Mouse (Mus musculus) erythroblast, embryonic 14.5 days (primary cell): Measurements from ENCODE around the gene Arel1. TPM values are rescaled to one million over a fixed set of nuclear protein-coding genes. Genes with fewer than 3 reads are reported as not detected.
A peak's percentile ranks its signal among the peaks of the same experiment; 100 is the strongest.

Experiments
- H3K27me3 ChIP-seq: 2 replicates; pipeline ENCODE4 v1.6.1; 2012; ENCODE audit warnings: inconsistent platforms; ENCODE audit not compliant: control insufficient read depth
- H3K36me3 ChIP-seq: 2 replicates; pipeline ENCODE4 v1.6.1; 2012; ENCODE audit warnings: mild to moderate bottlenecking, inconsistent platforms; ENCODE audit not compliant: control insufficient read depth
- H3K4me1 ChIP-seq: 2 replicates; pipeline ENCODE4 v1.6.1; 2012; ENCODE audit warnings: inconsistent platforms; ENCODE audit not compliant: control insufficient read depth
- H3K4me3 ChIP-seq: replicated peaks from 2 replicates; pipeline ENCODE3; 2012; ENCODE audit warnings: moderate library complexity, mild to moderate bottlenecking, inconsistent platforms
- H3K9me3 ChIP-seq: 2 replicates; pipeline ENCODE4 v1.6.1; 2012; ENCODE audit warnings: low read length, inconsistent platforms, mixed read lengths; ENCODE audit not compliant: control insufficient read depth
- GATA1 ChIP-seq: IDR thresholded peaks from 2 replicates; pipeline ENCODE4 v1.6.1; 2012; ENCODE audit warnings: low read length, inconsistent platforms, mixed read lengths
- TAL1 ChIP-seq: IDR thresholded peaks from 3 replicates; pipeline ENCODE4 v1.6.1; 2012; ENCODE audit warnings: low read length, inconsistent platforms, mixed read lengths
- polyA plus RNA-seq: library from polyadenylated mRNA; stranded (reverse); fragments of >175 nt; gene quantifications from 2 replicates; pipeline ENCODE4 v1.2.3, GENCODE M21; 2012

The Arel1 gene
- polyA plus RNA-seq, 1 experiment, result 0.78 TPM

DNA sequence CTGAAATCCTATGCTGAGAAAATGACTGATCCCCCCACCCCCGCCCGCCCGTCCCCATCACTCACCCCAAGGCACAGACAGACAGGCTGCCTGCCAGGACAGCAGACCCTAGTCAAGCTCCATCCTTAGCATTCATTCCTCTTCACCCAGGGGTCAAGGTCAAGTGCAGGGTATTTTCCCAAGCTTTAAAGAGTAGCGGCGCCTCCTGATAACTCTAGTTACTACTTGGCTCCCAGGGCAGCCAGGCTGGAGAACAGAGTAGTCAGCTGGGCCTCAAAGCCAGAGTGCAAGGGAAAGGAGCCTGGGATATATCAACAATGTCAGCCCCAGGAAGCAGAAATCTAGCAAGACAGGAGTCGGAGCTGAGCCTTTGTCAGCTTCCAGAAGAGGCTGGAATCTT lies 74.5 kb downstream of the Arel1 start:
- TF ChIP-seq TAL1, result no peak
- TF ChIP-seq GATA1, result no peak
- H3K36me3 ChIP-seq, result no peaks in the 10 kb centered on the region
- no peaks in the 10 kb centered on the region for H3K9me3 ChIP-seq
- no peak overlapping the region for H3K4me3 ChIP-seq
- peaks cover 4% of the 10 kb centered on the region; the same call in 1 of the 2 replicates for H3K27me3 ChIP-seq
- no peaks in the 10 kb centered on the region for H3K4me1 ChIP-seq

DNA sequence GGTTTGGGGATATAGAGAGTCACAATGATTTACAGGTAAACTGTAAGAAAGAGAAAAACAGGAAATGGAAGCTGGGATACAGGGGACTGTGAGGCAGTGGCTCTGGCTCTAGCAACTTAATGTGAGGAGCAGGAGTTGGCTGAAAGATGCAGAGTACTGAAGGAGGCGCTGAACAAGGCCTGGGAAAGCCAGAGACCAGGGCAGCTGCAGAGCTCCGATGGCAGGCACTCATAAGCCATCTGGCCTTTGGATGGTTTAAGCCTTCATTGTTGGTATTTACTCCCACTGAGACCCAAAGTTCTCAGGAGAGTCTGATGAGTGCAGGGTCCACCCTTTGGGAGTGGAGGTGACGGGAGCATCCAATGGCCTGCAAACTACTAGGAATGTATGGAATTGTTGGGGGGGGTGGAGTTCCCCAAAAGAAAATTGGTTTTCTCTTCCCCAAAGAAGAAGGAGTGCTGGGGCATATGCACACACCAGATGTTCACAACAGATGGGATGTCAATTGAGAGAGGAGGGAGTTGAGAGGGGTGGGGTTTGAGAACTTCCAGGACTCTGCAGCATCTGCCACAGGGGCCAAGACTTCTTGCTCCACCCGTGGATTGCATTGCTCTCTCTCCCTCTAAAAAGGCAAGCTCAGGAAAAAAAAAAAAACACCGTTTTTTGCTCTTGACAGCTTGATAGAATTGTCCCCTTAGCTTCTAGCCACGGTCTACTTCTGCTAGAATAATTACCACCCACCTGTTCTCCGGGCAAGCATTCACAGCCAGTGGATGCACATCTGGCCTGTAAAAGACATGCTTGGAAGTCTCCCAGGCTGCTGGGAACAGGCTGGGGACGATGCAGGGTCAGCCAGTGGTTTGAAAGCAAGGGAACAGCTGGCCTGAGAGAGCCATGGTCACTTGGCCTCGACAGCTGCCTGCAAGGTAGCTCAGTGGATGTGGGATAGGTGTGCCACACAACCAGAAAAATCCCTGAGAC lies 76.8 kb downstream of the Arel1 start:
- no peak overlapping the region for H3K4me3 ChIP-seq
- H3K4me1 ChIP-seq, result no peaks in the 10 kb centered on the region
- no peaks in the 10 kb centered on the region for H3K9me3 ChIP-seq
- no peaks in the 10 kb centered on the region for H3K36me3 ChIP-seq
- TF ChIP-seq GATA1, result no peak
- TF ChIP-seq TAL1, result no peak
- peaks cover 9% of the 10 kb centered on the region for H3K27me3 ChIP-seq

DNA sequence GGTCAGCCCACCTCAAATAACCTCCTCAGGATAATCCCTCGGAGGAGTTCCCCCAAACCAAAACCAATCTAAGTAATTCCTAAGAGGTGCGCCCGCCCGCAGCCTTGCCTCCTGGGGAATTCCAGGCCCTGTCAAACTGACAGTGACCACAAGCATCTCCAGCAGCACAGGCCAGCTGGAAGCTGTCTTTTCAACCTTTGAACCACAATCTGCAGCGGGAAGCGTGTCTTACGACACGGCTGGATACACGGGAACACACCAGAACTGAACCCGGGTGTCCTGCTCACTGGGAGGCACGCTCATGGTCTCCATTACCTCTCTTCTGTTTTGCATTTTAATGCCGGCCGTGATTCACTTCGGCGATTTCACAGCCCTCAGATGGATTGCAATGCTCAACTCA lies 80.4 kb downstream of the Arel1 start:
- no peak overlapping the region for H3K4me3 ChIP-seq
- H3K9me3 ChIP-seq, result no peaks in the 10 kb centered on the region
- no peaks in the 10 kb centered on the region for H3K36me3 ChIP-seq
- TF ChIP-seq GATA1 (no peak), TAL1 (no peak)
- peaks cover 9% of the 10 kb centered on the region for H3K27me3 ChIP-seq
- no peaks in the 10 kb centered on the region for H3K4me1 ChIP-seq

DNA sequence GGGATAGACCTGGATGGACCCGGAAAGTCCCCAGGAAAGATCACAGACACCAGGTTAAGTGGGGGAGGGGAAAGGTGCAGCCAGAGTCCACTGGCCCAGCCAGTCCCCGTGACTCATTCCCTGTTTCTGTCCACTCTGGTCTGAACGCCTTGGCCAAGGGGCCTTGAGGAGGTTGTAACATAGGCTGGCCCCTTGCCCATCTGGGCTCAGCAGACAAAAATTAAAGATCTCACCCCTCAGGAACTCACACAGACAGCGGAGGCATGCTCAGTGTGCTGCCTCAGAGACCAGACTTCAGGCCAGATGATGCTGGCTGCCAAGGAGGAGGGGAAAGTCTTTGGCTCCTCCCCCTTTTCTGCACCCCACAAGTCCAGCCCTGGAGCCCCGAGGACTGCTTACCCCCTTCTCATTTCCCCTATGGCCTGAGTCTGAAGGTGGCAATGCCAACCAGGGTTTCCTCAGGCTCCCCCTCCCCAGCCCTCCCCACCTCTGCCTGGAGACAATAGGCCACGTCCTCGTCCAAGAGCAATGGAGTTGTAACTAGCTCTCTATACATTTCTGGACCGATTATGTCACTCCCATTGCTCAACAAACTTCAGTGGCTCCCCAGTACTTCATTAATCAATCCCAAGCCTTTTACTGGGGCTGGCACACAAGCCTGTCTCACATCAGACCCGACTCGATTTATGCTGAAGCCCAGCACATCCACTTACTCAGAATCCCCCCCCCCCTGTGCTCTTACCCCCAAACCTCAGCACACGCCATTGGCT lies 85.4 kb downstream of the Arel1 start:
- TF ChIP-seq TAL1 (no peak), GATA1 (no peak)
- Histone ChIP-seq H3K27me3 (peaks cover 12% of the 10 kb centered on the region), H3K36me3 (no peaks in the 10 kb centered on the region), H3K4me3 (no peak overlapping the region), H3K9me3 (no peaks in the 10 kb centered on the region; the same call in 1 of the 2 replicates), H3K4me1 (no peaks in the 10 kb centered on the region)

DNA sequence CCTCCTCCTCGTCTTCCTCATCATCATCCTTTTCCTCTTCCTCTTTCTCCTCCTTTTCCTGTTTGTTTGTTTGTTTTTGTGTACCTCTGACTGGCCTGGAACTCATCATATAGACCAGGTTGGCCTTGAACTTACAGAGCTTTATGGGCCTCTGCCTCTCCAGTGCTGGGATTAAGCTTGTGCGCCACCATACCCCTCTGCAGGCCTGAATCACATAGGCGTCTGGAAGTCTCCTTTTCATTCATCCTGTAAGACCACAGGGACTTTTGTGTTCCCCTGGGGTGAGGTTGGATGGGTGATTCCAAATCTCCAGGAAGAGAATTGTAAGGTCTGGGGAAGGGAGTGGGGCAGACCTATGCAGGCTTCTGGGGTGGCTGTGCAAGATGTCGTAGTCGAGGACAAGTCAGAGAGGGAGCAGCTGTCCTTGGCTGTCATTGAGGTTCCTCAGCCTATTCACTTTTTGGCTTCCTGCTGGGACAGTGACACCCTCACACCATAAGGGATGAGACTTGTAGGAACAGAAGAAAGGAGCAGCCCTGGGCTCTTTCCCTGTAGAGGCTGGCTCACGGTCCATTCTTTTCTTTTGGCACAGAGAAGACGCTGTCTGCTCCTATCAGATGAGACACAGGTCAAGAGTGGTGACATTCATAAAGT lies 86.2 kb downstream of the Arel1 start:
- no peak for TF ChIP-seq TAL1
- TF ChIP-seq GATA1, result no peak
- H3K27me3 ChIP-seq, result peaks cover 16% of the 10 kb centered on the region
- H3K9me3 ChIP-seq, result no peaks in the 10 kb centered on the region; the same call in 1 of the 2 replicates
- H3K4me1 ChIP-seq, result no peaks in the 10 kb centered on the region
- H3K4me3 ChIP-seq, result no peak overlapping the region
- H3K36me3 ChIP-seq, result no peaks in the 10 kb centered on the region

DNA sequence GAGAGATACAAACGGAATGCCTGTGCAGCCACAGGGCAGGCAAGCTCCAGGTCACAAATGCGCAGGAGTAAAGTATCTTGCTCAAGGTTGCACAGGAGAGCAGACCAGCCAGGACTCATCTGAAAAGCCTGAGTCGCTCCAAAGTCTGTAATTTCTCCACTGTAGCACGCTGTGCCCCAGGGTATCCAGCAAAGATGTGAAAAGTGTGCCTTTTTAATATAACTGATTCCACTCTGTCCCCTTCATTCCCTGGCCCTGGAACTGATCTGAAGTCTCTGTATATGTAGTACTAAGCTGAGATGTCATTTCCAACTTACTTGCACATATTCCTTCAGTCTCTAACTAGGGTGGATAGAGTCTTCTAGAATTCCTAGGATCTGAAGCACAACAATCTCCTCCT lies 87.9 kb downstream of the Arel1 start:
- Histone ChIP-seq H3K36me3 (no peaks in the 10 kb centered on the region), H3K4me3 (no peak overlapping the region), H3K4me1 (no peaks in the 10 kb centered on the region), H3K27me3 (peaks cover 31% of the 10 kb centered on the region), H3K9me3 (no peaks in the 10 kb centered on the region; the same call in 1 of the 2 replicates)
- TF ChIP-seq TAL1, result no peak
- TF ChIP-seq GATA1, result no peak

DNA sequence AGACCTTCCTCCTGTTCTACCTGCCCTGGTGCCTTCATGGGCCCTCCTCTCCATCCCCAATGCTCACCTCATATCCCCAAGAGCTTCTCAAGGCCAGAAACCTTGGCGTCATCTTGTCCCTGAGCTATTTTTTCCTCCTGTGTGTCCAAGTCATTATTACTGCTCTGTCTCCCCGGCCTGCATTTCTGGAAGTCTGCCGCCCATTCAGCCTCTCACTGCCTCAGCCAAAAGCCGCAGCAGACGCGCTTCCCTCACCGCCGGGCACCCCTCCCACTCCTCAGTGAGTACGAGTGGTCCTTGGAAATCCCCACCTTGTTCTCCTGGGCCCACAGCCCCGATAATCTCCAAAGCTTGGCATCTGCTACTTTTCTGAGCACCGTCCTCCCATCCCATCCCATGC lies 90.6 kb downstream of the Arel1 start:
- TF ChIP-seq TAL1, result no peak
- Histone ChIP-seq H3K27me3 (peaks cover 58% of the 10 kb centered on the region), H3K4me3 (no peak overlapping the region), H3K36me3 (no peaks in the 10 kb centered on the region), H3K4me1 (peaks cover 15% of the 10 kb centered on the region), H3K9me3 (peaks cover 13% of the 10 kb centered on the region; the same call in 1 of the 2 replicates)

DNA sequence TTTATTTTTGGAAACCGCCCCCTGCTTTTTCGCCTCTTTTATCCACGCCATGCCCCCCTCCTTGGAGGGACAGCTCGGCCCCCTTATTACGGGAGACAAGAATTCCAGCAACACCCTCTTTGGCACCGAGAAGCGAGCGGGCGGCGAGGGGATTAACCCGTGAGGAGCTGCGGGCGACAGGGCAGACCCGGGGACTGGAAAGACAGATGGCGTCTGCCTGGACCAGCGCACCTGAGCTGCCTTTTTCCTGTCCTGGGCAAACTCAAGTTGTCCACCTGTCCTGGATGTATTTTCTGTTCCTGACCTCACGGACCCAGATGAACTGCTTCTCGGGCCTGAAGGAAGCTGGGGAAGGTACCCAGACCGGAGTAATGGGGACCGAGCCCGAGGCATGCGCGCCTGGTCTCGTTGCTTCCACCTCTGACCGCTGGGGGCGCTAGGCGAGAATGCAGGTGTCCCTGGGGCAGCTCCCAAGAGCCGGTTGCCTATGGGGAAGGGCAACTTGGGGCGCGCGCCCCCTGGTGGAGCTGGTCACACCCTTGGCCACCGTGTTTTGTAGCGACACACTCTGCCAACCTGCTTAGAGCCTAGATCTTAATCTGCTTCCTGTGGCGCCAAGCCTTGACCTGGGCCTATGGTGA lies 94.1 kb downstream of the Arel1 start, which contains the start of gene Ltbp2:
Gene Ltbp2, minus strand, starts transcription at position 52 of the 641 bp plus-strand sequence.
- Histone ChIP-seq H3K9me3 (peaks cover 13% of the 10 kb centered on the region; the same call in 1 of the 2 replicates), H3K4me3 (peak within 1 kb of the TSS; percentile 1), H3K4me1 (peaks cover 15% of the 10 kb centered on the region), H3K36me3 (no peaks in the 10 kb centered on the region), H3K27me3 (peaks cover 81% of the 10 kb centered on the region)
- 0 out of 2 replicates have a peak, but pooled peaks have one; percentile 10 for TF ChIP-seq GATA1
- TF ChIP-seq TAL1, result no peak
